Mouse (Mus musculus): ENCODE results near the gene Spib. TPM values are rescaled to one million over a fixed set of nuclear protein-coding genes. Genes with fewer than 3 reads are reported as not detected.
A peak's percentile ranks its signal among the peaks of the same experiment; 100 is the strongest.

The Spib gene
- polyA plus RNA-seq, 1 experiment from 2014 or later, result not detected

DNA sequence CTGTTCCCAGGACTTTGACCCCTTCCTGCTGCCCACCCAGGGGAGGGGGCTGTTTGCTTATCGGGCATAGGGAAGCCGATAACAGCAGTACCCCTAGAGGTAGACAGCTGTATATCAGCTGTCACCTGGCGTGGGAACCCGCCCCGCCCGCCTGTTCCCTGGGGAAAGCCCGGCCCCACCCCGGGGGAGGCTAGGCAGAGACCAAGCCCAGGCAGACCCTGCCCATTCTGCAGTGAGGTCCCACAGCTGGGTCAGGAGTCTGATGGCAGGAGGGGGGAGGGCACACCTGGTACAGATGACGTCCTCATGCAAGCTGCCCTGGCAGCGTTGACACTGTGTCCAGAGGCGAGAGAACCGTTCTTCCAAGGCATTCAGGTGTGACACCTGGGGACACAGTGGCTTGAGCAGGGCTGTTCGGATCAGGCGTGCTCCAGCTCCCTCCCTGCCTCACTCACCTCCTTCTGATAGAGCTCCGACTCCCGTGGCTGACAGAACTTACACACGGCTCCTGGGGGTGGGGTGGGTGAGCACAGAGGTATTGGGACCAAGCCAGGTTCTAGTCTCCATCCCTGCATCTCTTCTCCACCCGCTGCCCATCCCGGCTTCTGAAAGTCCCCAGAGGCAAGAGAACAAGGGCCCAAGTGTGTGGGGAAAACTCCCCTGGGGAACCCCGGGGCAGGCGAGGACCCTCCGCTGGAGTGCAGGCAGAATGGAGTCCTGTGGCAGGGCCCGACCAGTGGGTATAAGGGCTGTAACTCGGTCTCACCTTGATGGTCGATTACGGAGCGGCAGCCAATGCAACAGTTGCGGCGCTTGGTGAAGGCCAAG, 1.3 kb upstream of the Spib start:
- Histone ChIP-seq H3K9me3 (ENCODE audit: control insufficient read depth, low read length) (no peaks in the 10 kb centered on the region), H3K4me2 (no peak overlapping the region), H3K27me3 (ENCODE audit: control insufficient read depth, insufficient read depth, low read length) (peaks cover 5% of the 10 kb centered on the region; the same call in 1 of the 2 replicates), H3K4me3 (ENCODE audit: low read depth, low read length) (no peak overlapping the region), H3K27ac (ENCODE audit: low read depth, low read length) (no peak overlapping the region), H3K9ac (ENCODE audit: low read length) (no peak overlapping the region), H3K36me3 (ENCODE audit: control insufficient read depth, insufficient read depth, low read length) (peaks cover 30% of the 10 kb centered on the region), H3K4me1 (ENCODE audit: control insufficient read depth, insufficient read depth, low read length) (no peaks in the 10 kb centered on the region)
- ATAC-seq (ENCODE audit: low FRiP score) (no peak), DNase-seq (ENCODE audit: low spot score, missing footprints) (no peak)
- 90% methylated on average over 29 of the region's 29 CpGs for WGBS

- Histone ChIP-seq H3K36me3 (ENCODE audit: control insufficient read depth, insufficient read depth, low read length) (peaks cover 20% of the 10 kb centered on the region), H3K27ac (ENCODE audit: low read depth, low read length) (no peak overlapping the region), H3K9ac (ENCODE audit: low read length) (no peak overlapping the region), H3K9me3 (ENCODE audit: control insufficient read depth, low read length) (no peaks in the 10 kb centered on the region), H3K4me3 (ENCODE audit: low read depth, low read length) (no peak overlapping the region), H3K4me1 (ENCODE audit: control insufficient read depth, insufficient read depth, low read length) (peaks cover 5% of the 10 kb centered on the region), H3K27me3 (ENCODE audit: control insufficient read depth, insufficient read depth, low read length) (peaks cover 8% of the 10 kb centered on the region; the same call in 1 of the 2 replicates), H3K4me2 (no peak overlapping the region)
- DNase-seq (ENCODE audit: low spot score, missing footprints), result no peak
- 70% methylated on average over 5 of the region's 5 CpGs for WGBS
- no peak for ATAC-seq (ENCODE audit: low FRiP score)
Measured at GRCm38 (mm10) chr7:44531207-44531606, 664 bp downstream of the Spib start.

DNA sequence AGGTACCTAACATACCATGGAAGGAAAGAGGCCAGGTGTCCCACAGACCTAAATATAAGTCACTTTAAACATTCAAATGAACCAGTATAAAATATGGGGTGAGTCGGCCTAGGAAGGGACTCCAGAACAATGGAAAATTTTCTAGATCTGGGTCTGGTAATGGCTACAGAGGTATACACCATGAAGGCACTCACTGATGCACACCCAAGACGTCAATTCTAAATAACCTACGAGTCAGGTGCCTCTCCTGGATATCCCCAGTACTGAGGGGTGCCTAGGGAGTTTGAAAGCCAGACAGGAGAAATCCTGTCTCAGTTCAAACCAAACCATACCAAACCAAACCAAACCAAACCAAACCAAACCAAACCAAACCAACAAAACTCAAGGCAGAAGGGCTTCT, 1.4 kb downstream of the Spib start:
- 78% methylated on average over 3 of the region's 3 CpGs for WGBS
- H3K4me2 ChIP-seq, result no peak overlapping the region

DNA sequence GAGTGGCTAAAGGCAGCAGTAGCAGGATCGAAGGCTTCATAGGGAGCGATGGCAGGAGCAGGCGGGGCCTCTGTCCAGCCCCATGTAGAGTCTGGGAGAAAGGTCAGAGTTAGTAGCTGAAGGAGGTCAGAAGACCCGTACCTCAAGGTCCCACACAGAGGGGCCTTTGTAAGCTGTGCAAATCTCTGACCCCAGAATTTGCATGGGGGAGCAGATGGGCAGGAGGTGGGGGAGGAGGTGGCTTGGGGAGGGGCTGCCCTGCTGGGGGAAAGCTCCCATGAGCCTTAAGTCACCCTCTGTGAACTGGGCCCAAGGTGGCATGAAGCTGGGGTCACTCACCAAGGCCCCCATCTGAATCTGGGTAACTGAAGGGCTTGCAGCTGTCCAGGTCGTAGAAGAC, 2.4 kb downstream of the Spib start:
- no peak overlapping the region for H3K9ac ChIP-seq (ENCODE audit: low read length)
- 65% methylated on average over 5 of the region's 5 CpGs for WGBS

More for the DNA sequence above, 1.4 kb downstream of the Spib start:
- Histone ChIP-seq H3K9me3 (ENCODE audit: control insufficient read depth, low read length) (no peaks in the 10 kb centered on the region), H3K9ac (ENCODE audit: low read length) (no peak overlapping the region), H3K27ac (ENCODE audit: low read depth, low read length) (no peak overlapping the region), H3K4me3 (ENCODE audit: low read depth, low read length) (no peak overlapping the region), H3K4me1 (ENCODE audit: control insufficient read depth, insufficient read depth, low read length) (peaks cover 5% of the 10 kb centered on the region), H3K27me3 (ENCODE audit: control insufficient read depth, insufficient read depth, low read length) (peaks cover 8% of the 10 kb centered on the region; the same call in 1 of the 2 replicates), H3K36me3 (ENCODE audit: control insufficient read depth, insufficient read depth, low read length) (peaks cover 16% of the 10 kb centered on the region)
- ATAC-seq (ENCODE audit: low FRiP score) (no peak), DNase-seq (ENCODE audit: low spot score, missing footprints) (no peak)

DNA sequence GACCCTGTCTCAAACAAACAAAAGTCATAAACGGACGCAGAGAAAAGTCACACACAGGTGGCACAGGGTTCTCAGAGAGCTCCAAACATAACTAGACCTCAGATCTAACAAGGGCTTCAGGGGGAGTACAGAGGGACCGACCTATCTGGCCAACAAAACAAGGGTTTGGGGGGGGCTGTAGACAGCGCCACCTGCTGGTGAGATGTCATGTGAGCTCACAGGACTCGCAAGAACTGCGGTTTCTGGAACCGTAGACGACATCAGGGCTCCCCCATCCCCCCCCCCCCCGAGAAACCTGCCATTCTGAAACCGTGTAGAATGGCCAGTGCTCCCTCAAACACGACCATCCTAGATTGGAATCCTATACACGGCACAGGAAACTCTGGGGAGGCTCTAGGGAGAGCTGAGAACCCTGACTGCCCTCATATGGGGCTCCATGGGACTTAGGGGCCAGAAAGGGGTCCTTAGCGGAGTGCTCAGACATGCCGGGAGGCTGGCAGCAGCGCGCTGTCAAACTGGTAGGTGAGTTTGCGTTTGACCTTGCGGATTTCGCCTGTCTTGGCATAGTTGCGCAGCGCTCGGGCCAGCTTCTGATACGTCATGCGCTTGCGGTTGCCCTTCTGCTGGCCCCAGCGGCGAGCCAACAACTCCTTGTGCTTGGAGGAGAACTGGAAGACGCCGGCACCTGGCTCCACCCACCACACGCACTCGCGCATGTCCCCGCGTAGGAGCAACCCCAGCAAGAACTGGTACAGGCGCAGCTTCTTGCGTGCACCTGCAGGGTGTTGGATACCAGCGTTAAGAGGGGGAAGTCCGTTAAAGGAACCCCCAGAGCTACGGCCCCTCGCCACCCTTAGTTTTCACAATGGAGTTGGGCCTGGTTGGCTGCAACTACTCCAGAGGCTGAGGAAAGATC, 4.1 kb downstream of the Spib start:
- ATAC-seq (ENCODE audit: low FRiP score), result peak; percentile 36
- H3K4me3 ChIP-seq (ENCODE audit: low read depth, low read length), result peak overlapping the region; percentile 25
- no peaks in the 10 kb centered on the region for H3K9me3 ChIP-seq (ENCODE audit: control insufficient read depth, low read length)
- 6% methylated on average over 40 of the region's 40 CpGs for WGBS
- H3K27ac ChIP-seq (ENCODE audit: low read depth, low read length), result no peak overlapping the region
- H3K27me3 ChIP-seq (ENCODE audit: control insufficient read depth, insufficient read depth, low read length), result peaks cover 22% of the 10 kb centered on the region
- H3K36me3 ChIP-seq (ENCODE audit: control insufficient read depth, insufficient read depth, low read length), result no peaks in the 10 kb centered on the region; the same call in 1 of the 2 replicates
- peak overlapping the region; percentile 44 for H3K9ac ChIP-seq (ENCODE audit: low read length)
- peak; percentile 98 for DNase-seq (ENCODE audit: low spot score, missing footprints)
- peak overlapping the region; percentile 64 for H3K4me2 ChIP-seq
- peaks cover 5% of the 10 kb centered on the region for H3K4me1 ChIP-seq (ENCODE audit: control insufficient read depth, insufficient read depth, low read length)

More for the DNA sequence above, 2.4 kb downstream of the Spib start:
- H3K4me2 ChIP-seq, result no peak overlapping the region
- H3K4me3 ChIP-seq (ENCODE audit: low read depth, low read length), result no peak overlapping the region
- ATAC-seq (ENCODE audit: low FRiP score), result no peak
- H3K9me3 ChIP-seq (ENCODE audit: control insufficient read depth, low read length), result no peaks in the 10 kb centered on the region
- no peak overlapping the region for H3K27ac ChIP-seq (ENCODE audit: low read depth, low read length)
- H3K36me3 ChIP-seq (ENCODE audit: control insufficient read depth, insufficient read depth, low read length), result peaks cover 11% of the 10 kb centered on the region
- H3K4me1 ChIP-seq (ENCODE audit: control insufficient read depth, insufficient read depth, low read length), result peaks cover 5% of the 10 kb centered on the region
- peaks cover 13% of the 10 kb centered on the region for H3K27me3 ChIP-seq (ENCODE audit: control insufficient read depth, insufficient read depth, low read length)
- no peak for DNase-seq (ENCODE audit: low spot score, missing footprints)

GRCm38 (mm10) chr7:44526414-44527154, 5.3 kb downstream of the Spib start:
- ATAC-seq (ENCODE audit: low FRiP score) (no peak), DNase-seq (ENCODE audit: low spot score, missing footprints) (no peak)
- Histone ChIP-seq H3K4me2 (no peak overlapping the region), H3K9me3 (ENCODE audit: control insufficient read depth, low read length) (no peaks in the 10 kb centered on the region), H3K27me3 (ENCODE audit: control insufficient read depth, insufficient read depth, low read length) (peaks cover 26% of the 10 kb centered on the region), H3K4me1 (ENCODE audit: control insufficient read depth, insufficient read depth, low read length) (peaks cover 6% of the 10 kb centered on the region), H3K9ac (ENCODE audit: low read length) (no peak overlapping the region), H3K27ac (ENCODE audit: low read depth, low read length) (no peak overlapping the region), H3K36me3 (ENCODE audit: control insufficient read depth, insufficient read depth, low read length) (no peaks in the 10 kb centered on the region), H3K4me3 (ENCODE audit: low read depth, low read length) (no peak overlapping the region)
- WGBS, result 88% methylated on average over 14 of the region's 14 CpGs

GRCm38 (mm10) chr7:44525126-44525832, 6.6 kb downstream of the Spib start:
- H3K4me1 ChIP-seq (ENCODE audit: control insufficient read depth, insufficient read depth, low read length), result peaks cover 8% of the 10 kb centered on the region
- H3K4me2 ChIP-seq, result no peak overlapping the region
- WGBS, result 13% methylated on average over 22 of the region's 22 CpGs
- H3K27me3 ChIP-seq (ENCODE audit: control insufficient read depth, insufficient read depth, low read length), result peaks cover 26% of the 10 kb centered on the region
- H3K36me3 ChIP-seq (ENCODE audit: control insufficient read depth, insufficient read depth, low read length), result no peaks in the 10 kb centered on the region
- no peaks in the 10 kb centered on the region for H3K9me3 ChIP-seq (ENCODE audit: control insufficient read depth, low read length)
- ATAC-seq (ENCODE audit: low FRiP score) (no peak), DNase-seq (ENCODE audit: low spot score, missing footprints) (no peak)
- no peak overlapping the region for H3K4me3 ChIP-seq (ENCODE audit: low read depth, low read length)
- no peak overlapping the region for H3K27ac ChIP-seq (ENCODE audit: low read depth, low read length)
- H3K9ac ChIP-seq (ENCODE audit: low read length), result no peak overlapping the region

GRCm38 (mm10) chr7:44524502-44524901, 7.4 kb downstream of the Spib start, which contains the start of gene Mybpc2:
Mybpc2 (minus strand) TSS chr7:44524656.
- Histone ChIP-seq H3K36me3 (ENCODE audit: control insufficient read depth, insufficient read depth, low read length) (no peaks in the 10 kb centered on the region), H3K27ac (ENCODE audit: low read depth, low read length) (no peak within 1 kb of the TSS), H3K4me2 (no peak within 1 kb of the TSS), H3K9me3 (ENCODE audit: control insufficient read depth, low read length) (no peaks in the 10 kb centered on the region), H3K4me3 (ENCODE audit: low read depth, low read length) (no peak within 1 kb of the TSS), H3K27me3 (ENCODE audit: control insufficient read depth, insufficient read depth, low read length) (peaks cover 26% of the 10 kb centered on the region), H3K9ac (ENCODE audit: low read length) (no peak within 1 kb of the TSS), H3K4me1 (ENCODE audit: control insufficient read depth, insufficient read depth, low read length) (peaks cover 8% of the 10 kb centered on the region)
- DNase-seq (ENCODE audit: low spot score, missing footprints) (no peak), ATAC-seq (ENCODE audit: low FRiP score) (no peak)
- WGBS, result 32% methylated on average over 12 of the region's 12 CpGs
